Mouse (Mus musculus): ENCODE data around the gene Mms22l. TPM values are rescaled to one million over a fixed set of nuclear protein-coding genes. Genes with fewer than 3 reads are reported as not detected.
"Not testable (repeated sequence)": the region's sequence is repeated elsewhere in the genome, so short reads cannot be mapped to it uniquely, and the experiment has no call there.

The Mms22l gene
- polyA plus RNA-seq (2014; fragmentation: Nextera tagmentation; extraction: Ambion mirVana): 4.5 and 9.1 TPM in 2 replicates

DNA sequence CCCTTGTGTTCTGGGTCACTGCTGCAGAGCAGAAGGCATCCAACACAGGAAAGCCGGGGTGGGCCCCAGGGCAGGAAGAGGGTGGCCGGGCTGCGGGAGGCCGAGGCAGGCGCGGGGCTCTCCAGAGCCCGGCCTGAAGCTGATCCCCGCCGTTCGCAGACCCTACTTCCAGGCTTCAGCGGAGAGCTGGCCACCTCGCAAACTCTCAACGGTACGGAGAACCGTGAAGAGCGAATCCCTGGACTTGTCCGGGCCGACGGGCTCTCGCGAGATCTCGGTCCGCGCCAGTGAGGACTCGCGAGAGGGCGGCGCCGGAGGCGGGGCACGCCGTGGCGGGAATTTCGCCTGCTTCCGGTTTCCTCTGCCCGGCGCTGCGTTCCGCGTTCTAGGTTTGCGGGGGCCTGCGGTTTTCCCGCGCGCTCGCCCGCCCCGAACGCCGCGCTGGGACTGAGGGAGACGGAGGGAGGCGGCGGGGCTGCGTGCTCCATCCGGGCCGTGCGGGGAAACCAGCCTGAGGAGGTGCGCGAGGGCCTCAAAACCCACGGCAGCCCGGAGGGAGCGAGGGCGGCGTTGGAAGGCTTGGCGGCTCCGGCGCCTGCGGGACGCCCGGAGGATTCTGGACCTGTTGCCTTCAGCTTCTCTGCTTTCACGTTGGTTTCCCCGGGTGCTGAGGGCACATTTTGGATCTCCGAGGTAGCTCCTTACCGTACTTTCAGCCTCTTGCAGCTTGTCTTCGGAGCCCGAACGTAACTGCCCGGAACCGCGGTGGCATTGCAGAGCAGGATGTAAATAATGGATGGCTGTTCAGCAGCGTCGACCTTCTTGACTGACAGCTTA is at the start of gene Mms22l:
TSS of gene Mms22l (plus strand) at position 336 of the 837 bp plus-strand sequence.
- Histone ChIP-seq H3K27ac (replicated peaks; ENCODE audit: low read depth, low read length) (peak within 1 kb of the TSS; percentile 88), H3K27me3 (ENCODE audit: control insufficient read depth, insufficient read depth, low read length) (no peaks in the 10 kb centered on the region), H3K4me1 (ENCODE audit: control insufficient read depth, insufficient read depth, low read length) (peaks cover 3% of the 10 kb centered on the region; the same call in 1 of the 2 replicates), H3K4me2 (ENCODE audit: low read length) (peak within 1 kb of the TSS; percentile 81), H3K9me3 (ENCODE audit: control insufficient read depth, low read length) (no peaks in the 10 kb centered on the region), H3K9ac (replicated peaks; ENCODE audit: low read length) (peak within 1 kb of the TSS; percentile 81), H3K36me3 (ENCODE audit: control insufficient read depth, insufficient read depth, low read length) (no peaks in the 10 kb centered on the region), H3K4me3 (replicated peaks; ENCODE audit: low read depth, low read length) (peak within 1 kb of the TSS; percentile 92)
- under 1% methylated on average over 83 of the region's 83 CpGs for WGBS
- DNase-seq (peak; percentile 98), ATAC-seq (ENCODE audit: low FRiP score, low TSS enrichment) (peak; percentile 99)

DNA sequence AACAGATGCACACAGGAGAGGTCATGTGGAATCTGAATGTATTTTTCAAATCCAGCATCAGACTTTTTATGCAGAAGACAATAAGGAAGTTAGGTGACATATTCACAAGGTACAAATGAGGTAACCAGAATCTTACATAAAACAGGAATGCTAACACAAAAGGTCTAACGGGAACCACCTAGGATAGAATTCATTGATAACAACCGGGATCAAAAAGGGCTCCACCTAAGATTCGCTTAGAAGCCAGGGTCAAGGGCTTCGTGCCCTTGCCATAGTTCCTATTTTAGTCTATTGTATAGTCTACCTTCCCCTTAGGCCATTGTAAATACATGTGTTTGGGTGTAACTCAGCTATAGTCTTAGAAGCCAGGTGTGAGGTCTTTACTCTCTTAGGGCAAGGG is 12.2 kb upstream of the Mms22l start:
- not testable (repeated sequence) for H3K27ac ChIP-seq (replicated peaks; ENCODE audit: low read depth, low read length); DNase-seq; H3K9me3 ChIP-seq (ENCODE audit: control insufficient read depth, low read length); H3K4me2 ChIP-seq (ENCODE audit: low read length); H3K4me3 ChIP-seq (replicated peaks; ENCODE audit: low read depth, low read length); H3K4me1 ChIP-seq (ENCODE audit: control insufficient read depth, insufficient read depth, low read length); H3K27me3 ChIP-seq (ENCODE audit: control insufficient read depth, insufficient read depth, low read length); H3K36me3 ChIP-seq (ENCODE audit: control insufficient read depth, insufficient read depth, low read length); ATAC-seq (ENCODE audit: low FRiP score, low TSS enrichment); H3K9ac ChIP-seq (replicated peaks; ENCODE audit: low read length)
- WGBS: 94% methylated on average over 4 of the region's 4 CpGs

DNA sequence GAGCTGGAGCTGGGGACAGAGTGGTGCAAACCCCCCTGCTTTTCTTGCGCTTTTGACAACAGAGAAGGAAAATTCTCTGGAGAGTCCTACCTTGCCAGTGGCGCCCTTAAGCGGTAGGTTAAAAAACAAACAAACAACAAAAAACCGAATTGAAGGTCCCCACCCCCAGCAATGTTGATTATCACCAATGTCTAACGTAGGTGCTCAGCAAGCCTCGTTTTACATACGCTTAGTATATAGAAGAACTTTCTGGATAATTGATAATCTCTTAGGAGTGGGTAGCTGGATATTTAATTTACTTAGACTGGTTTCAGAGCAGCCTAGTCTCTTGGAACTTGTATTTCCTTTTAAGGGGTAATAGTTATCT is 685 bp downstream of the Mms22l start:
- peaks cover 3% of the 10 kb centered on the region; the same call in 1 of the 2 replicates for H3K4me1 ChIP-seq (ENCODE audit: control insufficient read depth, insufficient read depth, low read length)
- H3K36me3 ChIP-seq (ENCODE audit: control insufficient read depth, insufficient read depth, low read length): no peaks in the 10 kb centered on the region
- DNase-seq (no peak), ATAC-seq (ENCODE audit: low FRiP score, low TSS enrichment) (no peak)
- H3K9me3 ChIP-seq (ENCODE audit: control insufficient read depth, low read length): no peaks in the 10 kb centered on the region
- H3K27me3 ChIP-seq (ENCODE audit: control insufficient read depth, insufficient read depth, low read length): no peaks in the 10 kb centered on the region
- WGBS: 1% methylated on average over 7 of the region's 7 CpGs
- H3K4me2 ChIP-seq (ENCODE audit: low read length): peak overlapping the region; percentile 81
- peak overlapping the region; percentile 57; the same call in 1 of the 2 replicates for H3K27ac ChIP-seq (replicated peaks; ENCODE audit: low read depth, low read length)
- H3K4me3 ChIP-seq (replicated peaks; ENCODE audit: low read depth, low read length): peak overlapping the region; percentile 92
- H3K9ac ChIP-seq (replicated peaks; ENCODE audit: low read length): peak overlapping the region; percentile 81

DNA sequence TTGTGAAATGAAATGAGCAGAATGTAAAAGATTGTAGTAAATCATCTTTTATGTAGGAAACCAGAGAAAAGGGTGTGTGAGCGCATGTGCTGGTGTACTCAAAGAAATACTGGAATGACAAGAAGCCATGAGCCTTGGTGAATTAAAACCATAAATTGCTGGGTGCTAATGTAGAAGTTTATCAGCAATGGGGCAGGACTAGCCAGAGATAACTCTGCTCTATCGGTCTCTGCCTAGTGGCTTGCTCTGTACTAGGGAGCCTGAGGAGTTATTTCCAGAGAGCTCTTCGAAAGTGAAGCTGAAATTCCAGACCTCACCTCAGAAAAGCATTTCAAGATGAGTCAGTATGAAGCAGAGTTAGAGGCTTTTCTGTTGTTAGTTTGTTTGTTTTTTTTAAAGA is 12.9 kb downstream of the Mms22l start:
- WGBS: 97% methylated on average over 3 of the region's 3 CpGs
- no peak for ATAC-seq (ENCODE audit: low FRiP score, low TSS enrichment)
- Histone ChIP-seq H3K27ac (replicated peaks; ENCODE audit: low read depth, low read length) (no peak overlapping the region), H3K9me3 (ENCODE audit: control insufficient read depth, low read length) (no peaks in the 10 kb centered on the region), H3K4me3 (replicated peaks; ENCODE audit: low read depth, low read length) (no peak overlapping the region), H3K27me3 (ENCODE audit: control insufficient read depth, insufficient read depth, low read length) (no peaks in the 10 kb centered on the region), H3K9ac (replicated peaks; ENCODE audit: low read length) (no peak overlapping the region), H3K36me3 (ENCODE audit: control insufficient read depth, insufficient read depth, low read length) (peaks cover 6% of the 10 kb centered on the region), H3K4me2 (ENCODE audit: low read length) (no peak overlapping the region), H3K4me1 (ENCODE audit: control insufficient read depth, insufficient read depth, low read length) (no peaks in the 10 kb centered on the region)
- DNase-seq: no peak

GRCm38 (mm10) chr4:24536989-24537388 is 40.7 kb downstream of the Mms22l start:
- ATAC-seq (ENCODE audit: low FRiP score, low TSS enrichment) (no peak), DNase-seq (no peak)
- Histone ChIP-seq H3K9ac (replicated peaks; ENCODE audit: low read length) (no peak overlapping the region), H3K4me2 (ENCODE audit: low read length) (no peak overlapping the region), H3K36me3 (ENCODE audit: control insufficient read depth, insufficient read depth, low read length) (no peaks in the 10 kb centered on the region), H3K4me3 (replicated peaks; ENCODE audit: low read depth, low read length) (no peak overlapping the region), H3K4me1 (ENCODE audit: control insufficient read depth, insufficient read depth, low read length) (no peaks in the 10 kb centered on the region), H3K27ac (replicated peaks; ENCODE audit: low read depth, low read length) (no peak overlapping the region), H3K27me3 (ENCODE audit: control insufficient read depth, insufficient read depth, low read length) (no peaks in the 10 kb centered on the region), H3K9me3 (ENCODE audit: control insufficient read depth, low read length) (no peaks in the 10 kb centered on the region)
- 89% methylated on average over 4 of the region's 4 CpGs for WGBS

DNA sequence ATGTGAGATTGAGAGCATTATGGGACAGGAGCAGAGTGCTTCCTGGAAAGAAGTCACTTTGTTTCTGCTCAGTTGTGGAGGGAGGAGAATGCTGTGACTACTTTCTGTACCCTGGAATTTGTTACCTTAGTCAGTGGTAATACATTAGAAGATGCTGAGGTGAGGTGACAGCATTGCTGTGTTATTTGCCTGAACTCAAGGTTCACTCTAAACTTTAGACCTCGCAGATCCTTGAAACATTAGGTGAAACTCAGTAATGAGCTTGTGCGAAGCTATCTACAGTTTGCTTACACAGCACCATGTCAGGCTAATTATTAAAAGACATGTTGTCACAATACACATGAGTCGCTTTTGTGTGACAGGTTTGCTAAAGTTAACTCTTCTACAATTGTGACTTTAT is 47.2 kb downstream of the Mms22l start:
- H3K4me1 ChIP-seq (ENCODE audit: control insufficient read depth, insufficient read depth, low read length): 0 out of 2 replicates have a peak, but pooled peaks cover 7% of the 10 kb centered on the region
- 87% methylated on average over 3 of the region's 3 CpGs for WGBS
- ATAC-seq (ENCODE audit: low FRiP score, low TSS enrichment): no peak
- H3K9ac ChIP-seq (replicated peaks; ENCODE audit: low read length): no peak overlapping the region
- no peaks in the 10 kb centered on the region for H3K27me3 ChIP-seq (ENCODE audit: control insufficient read depth, insufficient read depth, low read length)
- no peaks in the 10 kb centered on the region for H3K36me3 ChIP-seq (ENCODE audit: control insufficient read depth, insufficient read depth, low read length)
- no peak for DNase-seq
- H3K27ac ChIP-seq (replicated peaks; ENCODE audit: low read depth, low read length): no peak overlapping the region
- no peak overlapping the region for H3K4me2 ChIP-seq (ENCODE audit: low read length)
- no peak overlapping the region for H3K4me3 ChIP-seq (replicated peaks; ENCODE audit: low read depth, low read length)
- H3K9me3 ChIP-seq (ENCODE audit: control insufficient read depth, low read length): no peaks in the 10 kb centered on the region

- Histone ChIP-seq H3K4me2 (ENCODE audit: low read length) (peak overlapping the region; percentile 33), H3K4me3 (replicated peaks; ENCODE audit: low read depth, low read length) (no peak overlapping the region), H3K4me1 (ENCODE audit: control insufficient read depth, insufficient read depth, low read length) (0 out of 2 replicates have a peak, but pooled peaks cover 7% of the 10 kb centered on the region), H3K27me3 (ENCODE audit: control insufficient read depth, insufficient read depth, low read length) (no peaks in the 10 kb centered on the region), H3K36me3 (ENCODE audit: control insufficient read depth, insufficient read depth, low read length) (no peaks in the 10 kb centered on the region), H3K9ac (replicated peaks; ENCODE audit: low read length) (no peak overlapping the region), H3K9me3 (ENCODE audit: control insufficient read depth, low read length) (no peaks in the 10 kb centered on the region), H3K27ac (replicated peaks; ENCODE audit: low read depth, low read length) (peak overlapping the region; percentile 58)
- 11% methylated on average over 5 of the region's 5 CpGs for WGBS
- peak; percentile 93 for ATAC-seq (ENCODE audit: low FRiP score, low TSS enrichment)
- peak; percentile 87 for DNase-seq
Measured at GRCm38 (mm10) chr4:24544677-24545151, 48.5 kb downstream of the Mms22l start.

DNA sequence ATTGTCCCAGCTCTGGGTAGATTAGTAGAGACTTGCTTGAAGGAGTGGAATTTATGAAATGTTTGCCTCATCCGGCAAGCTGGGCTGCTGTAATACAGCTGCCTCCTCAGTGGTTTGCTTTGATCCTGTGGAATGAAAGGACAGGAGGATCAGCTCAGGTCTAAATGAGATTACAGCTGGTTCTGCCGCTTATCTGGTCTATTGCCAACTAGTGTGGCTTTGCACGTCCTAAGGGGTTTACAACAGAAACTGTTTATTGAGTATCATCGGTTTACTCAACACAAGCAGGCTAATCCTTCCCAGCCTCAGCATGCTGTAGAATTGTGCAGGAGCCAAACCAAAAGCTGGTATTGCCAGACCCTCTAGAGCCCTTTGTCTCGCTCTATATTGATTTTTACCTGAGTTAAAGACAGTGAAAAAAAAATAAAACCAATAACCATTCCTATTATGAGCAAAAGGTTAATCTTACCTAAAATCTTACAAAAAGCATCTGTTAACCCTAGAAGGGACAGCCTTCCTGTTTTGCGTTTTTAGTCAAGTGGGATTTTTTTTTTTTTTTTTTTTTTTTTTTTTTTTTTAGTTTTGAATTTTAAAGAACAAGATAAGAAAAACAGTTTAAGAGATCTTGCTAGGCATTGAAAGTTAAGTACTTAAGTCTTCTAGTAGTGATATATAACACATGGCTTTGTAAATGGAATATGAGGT is 60.0 kb downstream of the Mms22l start:
- H3K9me3 ChIP-seq (ENCODE audit: control insufficient read depth, low read length): no peaks in the 10 kb centered on the region; the same call in 1 of the 2 replicates
- DNase-seq (peak; percentile 77), ATAC-seq (ENCODE audit: low FRiP score, low TSS enrichment) (peak; percentile 67; the same call in 1 of the 2 replicates)
- no peak overlapping the region for H3K27ac ChIP-seq (replicated peaks; ENCODE audit: low read depth, low read length)
- H3K36me3 ChIP-seq (ENCODE audit: control insufficient read depth, insufficient read depth, low read length): no peaks in the 10 kb centered on the region
- no peak overlapping the region for H3K9ac ChIP-seq (replicated peaks; ENCODE audit: low read length)
- H3K27me3 ChIP-seq (ENCODE audit: control insufficient read depth, insufficient read depth, low read length): no peaks in the 10 kb centered on the region
- 0 out of 2 replicates have a peak overlapping the region, but pooled peaks have one; percentile 4 for H3K4me2 ChIP-seq (ENCODE audit: low read length)
- WGBS: 22% methylated on average over 6 of the region's 6 CpGs
- H3K4me1 ChIP-seq (ENCODE audit: control insufficient read depth, insufficient read depth, low read length): peaks cover 5% of the 10 kb centered on the region
- H3K4me3 ChIP-seq (replicated peaks; ENCODE audit: low read depth, low read length): no peak overlapping the region

All from midbrain, embryonic 14.5 days (tissue).